Mouse (Mus musculus) brain, embryonic 14.5 days (tissue): ENCODE measurements around the gene Glis3.

ENCODE experiments used
- CTCF ChIP-seq: fragments of 200-500 bp; IDR thresholded peaks from 2 replicates; pipeline ENCODE4 v1.5.1; 2012; ENCODE audit warnings: inconsistent platforms, mild to moderate bottlenecking, moderate library complexity, borderline replicate concordance; ENCODE audit not compliant: insufficient read depth, insufficient read length; ENCODE audit errors: extremely low read depth
- POLR2A ChIP-seq: fragments of 200-500 bp; IDR thresholded peaks from 2 replicates; pipeline ENCODE4 v1.6.1; 2012; ENCODE audit warnings: mild to moderate bottlenecking, inconsistent platforms, borderline replicate concordance; ENCODE audit not compliant: poor library complexity, insufficient read depth, insufficient read length, severe bottlenecking; ENCODE audit errors: extremely low read depth

- TF ChIP-seq CTCF (no peak), POLR2A (no peak)
Measured at GRCm38 (mm10) chr19:28281405-28281804, 398.5 kb downstream of the Glis3 start.
